Mouse (Mus musculus): Measurements from ENCODE around the gene C1qa.

DNA sequence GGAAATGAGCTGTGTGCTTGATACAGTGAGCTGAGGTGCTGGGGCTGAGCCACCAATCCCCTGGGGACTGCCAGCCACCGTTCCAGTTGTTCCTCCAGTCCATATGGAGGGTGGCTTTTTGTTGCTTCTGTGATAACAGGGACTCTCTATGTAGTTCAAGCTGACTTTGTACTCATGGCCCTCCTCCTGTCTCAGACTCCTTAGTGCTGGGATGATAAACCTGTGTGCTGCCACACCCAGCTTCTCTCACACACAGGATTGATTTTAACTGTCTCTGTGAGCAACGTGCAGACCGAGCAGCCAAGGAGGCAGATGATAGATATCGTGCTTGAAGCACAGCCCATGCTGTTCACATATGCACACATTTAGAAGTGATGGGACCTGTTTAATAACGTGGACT, 46.5 kb downstream of the C1qa start:
- TF ChIP-seq CEBPB (IDR thresholded peaks at IDR 0.05; ENCODE audit: insufficient read depth, poor library complexity, severe bottlenecking) = no peak
- no peak for TF ChIP-seq MYOG (IDR thresholded peaks at IDR 0.05; ENCODE audit: control insufficient read depth in 1 of 3, insufficient read depth in 1 of 3, insufficient read length in 2 of 3, low read depth in 2 of 3)
- no peak for TF ChIP-seq TCF12 (IDR thresholded peaks at IDR 0.05; ENCODE audit: insufficient read depth, poor library complexity, severe bottlenecking)
- TF ChIP-seq E2F4 (IDR thresholded peaks at IDR 0.05; ENCODE audit: insufficient read depth) = no peak
- no peak for TF ChIP-seq REST (IDR thresholded peaks at IDR 0.05; ENCODE audit: insufficient read depth, insufficient read length)
- TF ChIP-seq USF1 (IDR thresholded peaks at IDR 0.05; ENCODE audit: low read depth) = no peak
- TF ChIP-seq POLR2A (IDR thresholded peaks at IDR 0.05; ENCODE audit: insufficient read length, low read depth) = no peak
- no peak for TF ChIP-seq TCF3 (IDR thresholded peaks at IDR 0.05; ENCODE audit: insufficient read length, low read depth)
- no peak for TF ChIP-seq MAX (IDR thresholded peaks at IDR 0.05; ENCODE audit: low read depth)

Data from myocyte (in vitro differentiated cells).